Mouse (Mus musculus): ENCODE results near the gene Galntl6.
"Not testable (repeated sequence)": the region's sequence is repeated elsewhere in the genome, so short reads cannot be mapped to it uniquely, and the experiment has no call there.

Gene Galntl6

DNA sequence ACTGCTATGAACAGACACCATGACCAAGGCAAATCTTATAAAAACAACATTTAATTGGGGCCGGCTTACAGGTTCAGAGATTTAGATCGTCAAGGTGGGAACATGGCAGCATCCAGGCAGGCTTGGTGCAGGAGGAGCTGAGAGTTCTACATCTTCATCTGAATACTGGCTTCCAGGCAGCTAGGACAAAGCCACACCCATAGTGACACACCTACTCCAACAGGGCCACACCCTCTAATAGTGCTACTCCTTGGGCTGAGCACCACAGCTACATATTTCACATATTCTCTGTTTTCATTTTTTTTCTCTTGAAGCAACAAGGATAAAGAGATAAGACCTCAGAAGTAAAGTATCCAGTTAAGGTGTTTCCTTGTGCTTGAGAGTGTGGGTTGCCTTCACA, 1149.8 kb downstream of the Galntl6 start:
- DNase-seq = not testable (repeated sequence)

DNA sequence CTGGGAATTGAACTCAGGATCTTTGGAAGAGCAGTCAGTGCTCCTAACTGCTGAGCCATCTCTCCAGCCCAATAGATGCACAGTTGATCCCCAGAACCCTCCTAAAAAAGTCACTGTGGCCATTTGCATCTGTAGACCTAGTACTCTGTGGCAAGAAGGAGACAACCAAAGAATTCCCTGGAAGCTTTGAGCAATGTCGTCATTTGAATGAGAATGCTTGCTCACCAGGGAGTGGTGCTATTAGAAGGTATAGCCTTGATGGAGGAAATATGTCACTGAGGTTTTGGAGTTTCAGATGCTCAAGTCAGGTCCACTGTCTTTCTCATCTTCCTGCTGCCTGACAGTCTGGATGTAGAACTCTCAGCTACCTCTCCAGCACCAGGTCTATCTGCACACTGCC, 1151.5 kb downstream of the Galntl6 start:
- DNase-seq = no peak

DNA sequence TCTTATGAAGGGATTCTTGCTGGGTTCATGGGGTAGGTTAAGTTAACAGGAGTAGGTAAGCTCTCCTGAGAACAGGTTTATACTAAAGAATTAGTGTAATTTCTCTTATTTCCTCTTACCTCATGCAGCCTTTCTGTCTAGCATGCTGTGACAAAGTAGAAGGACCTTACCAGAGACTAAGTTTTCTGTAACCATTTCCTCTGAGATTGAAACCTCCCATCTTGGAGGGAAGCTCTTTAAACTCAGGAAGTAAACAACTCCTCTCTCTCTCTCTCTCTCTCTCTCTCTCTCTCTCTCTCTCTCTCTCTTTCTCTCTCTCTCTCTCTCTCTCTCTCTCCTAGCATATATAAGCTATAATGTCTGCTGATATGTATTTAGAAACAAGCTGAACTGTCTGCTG, 1153.6 kb downstream of the Galntl6 start:
- DNase-seq = no peak

GRCm38 (mm10) chr8:57757476-57757875, 1155.0 kb downstream of the Galntl6 start:
- no peak for DNase-seq

DNA sequence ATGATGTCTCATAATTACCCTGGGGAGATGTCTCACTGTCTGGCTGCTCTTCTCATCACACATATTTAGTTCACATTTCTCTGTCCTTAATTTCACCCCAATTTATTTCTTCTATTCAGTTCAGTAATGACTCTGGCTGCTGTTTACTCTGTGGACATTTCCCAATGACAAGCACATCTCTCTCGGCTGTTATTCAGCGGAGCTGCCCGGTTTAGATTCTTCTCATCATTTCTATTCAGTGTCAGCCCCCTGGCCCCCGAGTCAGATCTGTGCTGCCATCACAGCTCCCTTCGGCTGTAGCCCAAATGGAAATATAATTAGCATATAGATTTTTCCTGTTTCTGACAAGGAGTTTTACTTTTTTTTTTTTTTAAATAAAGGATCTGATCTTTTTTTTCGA, 1158.4 kb downstream of the Galntl6 start:
- no peak for DNase-seq

DNA sequence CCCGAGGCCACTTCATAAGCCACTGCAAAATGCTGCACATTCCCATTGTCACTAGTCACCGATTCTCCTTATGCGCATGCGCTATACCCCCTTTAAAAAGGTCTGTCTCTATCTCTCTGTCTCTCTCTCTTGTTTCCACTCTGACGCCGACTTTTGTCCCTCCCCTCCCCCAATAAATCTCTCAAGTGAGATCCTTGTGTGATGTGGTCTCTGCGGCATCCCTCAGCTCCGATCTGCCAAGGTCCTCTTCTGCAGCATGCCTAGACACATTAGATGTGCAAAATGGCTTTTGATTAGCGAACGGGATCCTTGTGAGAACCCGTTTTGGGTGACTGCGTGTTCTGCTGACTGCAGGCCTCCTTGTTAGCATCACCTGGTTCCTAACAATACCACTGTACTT, 1168.8 kb downstream of the Galntl6 start:
- no peak for DNase-seq

DNA sequence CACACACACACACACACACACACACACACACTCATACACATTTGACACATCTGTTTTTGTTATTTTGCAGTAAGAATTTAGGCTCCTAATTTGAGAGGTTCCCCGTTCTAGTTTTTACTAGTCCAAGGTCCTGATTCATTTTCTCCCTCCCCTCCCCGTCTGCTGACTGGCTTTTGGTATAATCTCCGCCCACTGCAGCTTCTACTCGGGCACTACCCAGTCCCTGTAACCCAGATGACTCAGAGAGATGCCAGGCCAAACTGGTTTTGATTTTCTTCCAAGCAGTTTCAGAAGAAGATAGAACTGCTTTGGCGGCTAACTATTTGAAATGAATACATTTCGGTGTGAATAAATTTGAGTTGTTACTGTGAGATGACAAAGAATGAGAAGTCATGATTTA, 1170.5 kb downstream of the Galntl6 start:
- DNase-seq = no peak

- no peak for DNase-seq
Observed at GRCm38 (mm10) chr8:57741309-57741708, 1171.1 kb downstream of the Galntl6 start.

- no peak for DNase-seq
Observed at GRCm38 (mm10) chr8:57737281-57737680, 1175.2 kb downstream of the Galntl6 start.

DNA sequence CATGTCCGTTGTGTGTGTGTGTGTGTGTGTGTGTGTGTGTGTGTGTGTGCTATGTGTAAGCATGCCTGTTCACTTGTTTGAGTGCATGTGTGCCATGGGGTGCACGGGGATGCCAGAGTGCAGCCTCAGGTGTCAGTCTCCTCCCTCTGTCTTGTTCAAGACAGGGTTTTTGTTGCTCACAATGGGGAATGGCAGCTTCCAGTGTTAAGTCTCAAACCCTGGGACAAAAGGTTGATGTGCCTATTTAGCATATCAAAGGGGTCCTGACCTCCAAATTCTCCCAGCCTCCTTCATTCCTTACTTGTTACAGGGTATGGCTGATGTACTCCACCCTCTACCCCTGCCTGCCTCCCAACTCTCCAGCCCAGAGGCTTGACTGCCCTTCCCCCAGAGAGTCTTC, 1179.6 kb downstream of the Galntl6 start:
- DNase-seq = no peak

DNA sequence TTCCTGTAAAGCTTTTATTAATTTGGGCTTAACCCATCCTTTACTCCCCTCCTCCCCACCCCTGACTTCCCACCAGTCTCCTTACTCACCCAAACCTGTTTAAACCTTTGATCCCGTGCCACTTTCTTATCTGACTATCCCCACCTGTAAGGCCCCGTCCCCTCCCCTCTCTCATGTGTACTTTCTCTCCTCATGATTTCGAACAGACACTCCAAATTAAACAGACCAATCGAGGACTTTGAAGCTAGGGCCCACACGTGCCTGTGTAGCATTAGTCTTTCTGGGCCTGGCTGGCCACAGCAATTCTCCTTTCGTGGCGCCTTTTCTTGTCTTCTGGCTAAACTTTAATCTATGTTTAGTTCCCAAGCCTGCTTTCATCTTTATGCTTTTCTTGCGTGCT, 1180.8 kb downstream of the Galntl6 start:
- no peak for DNase-seq

DNA sequence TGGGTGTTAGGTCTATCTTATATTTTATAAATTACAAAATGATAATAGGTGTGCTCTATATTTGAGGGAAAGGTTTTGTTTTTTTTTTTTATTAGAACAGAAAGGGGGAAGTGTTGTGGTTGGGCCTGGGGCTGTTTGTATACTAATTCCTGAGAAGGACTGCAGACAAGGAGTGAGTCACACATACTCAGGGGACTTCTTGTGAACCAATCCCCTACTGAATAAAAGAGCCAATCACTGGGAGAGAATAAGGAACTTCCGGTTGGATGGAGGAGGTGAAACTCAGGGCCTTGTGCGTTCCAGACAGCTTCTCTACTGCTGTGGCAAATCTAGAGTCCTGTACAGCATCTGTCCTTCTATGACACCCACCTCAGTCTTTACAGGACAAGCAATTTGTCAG, 1184.2 kb downstream of the Galntl6 start:
- DNase-seq = no peak

GRCm38 (mm10) chr8:57724843-57725627, 1187.4 kb downstream of the Galntl6 start:
- DNase-seq = no peak

All from right cerebral cortex, postnatal 14 days (tissue).